Mouse (Mus musculus): ENCODE measurements at regions not wholly inside any gene's neighbourhood (a gene's known extent, or its start where the extent isn't known, plus 50 kb on each side); places are given as distances from the start of the nearest gene placed in this dataset.
A peak's percentile ranks its signal among the peaks of the same experiment; 100 is the strongest.

DNA sequence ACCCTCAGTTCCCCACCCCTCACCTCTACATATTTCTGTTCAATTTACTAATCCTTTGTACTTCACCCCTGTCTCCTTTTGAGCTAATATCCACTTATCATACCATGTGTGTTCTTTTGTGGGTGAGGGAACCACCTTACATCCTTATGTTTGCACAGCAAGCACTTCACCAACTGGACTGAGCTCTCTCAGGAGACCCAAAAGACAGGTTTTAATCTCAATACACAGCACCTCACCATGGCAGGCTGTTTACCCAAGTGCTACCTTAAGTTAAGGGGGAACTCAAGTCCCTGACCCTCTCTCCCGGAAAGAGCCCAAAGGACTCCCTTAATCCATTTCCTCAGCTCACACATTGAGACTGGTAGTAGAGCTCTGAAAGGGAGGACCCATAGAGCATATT is 62.3 kb upstream of the Agr3 start:
- DNase-seq (ENCODE audit: low spot score in 2 of 2), result no peak

GRCm38 (mm10) chr12:35853159-35853558 is 72.3 kb upstream of the Agr3 start:
- peak; percentile 20 to 46 for DNase-seq (ENCODE audit: low spot score in 2 of 2)

DNA sequence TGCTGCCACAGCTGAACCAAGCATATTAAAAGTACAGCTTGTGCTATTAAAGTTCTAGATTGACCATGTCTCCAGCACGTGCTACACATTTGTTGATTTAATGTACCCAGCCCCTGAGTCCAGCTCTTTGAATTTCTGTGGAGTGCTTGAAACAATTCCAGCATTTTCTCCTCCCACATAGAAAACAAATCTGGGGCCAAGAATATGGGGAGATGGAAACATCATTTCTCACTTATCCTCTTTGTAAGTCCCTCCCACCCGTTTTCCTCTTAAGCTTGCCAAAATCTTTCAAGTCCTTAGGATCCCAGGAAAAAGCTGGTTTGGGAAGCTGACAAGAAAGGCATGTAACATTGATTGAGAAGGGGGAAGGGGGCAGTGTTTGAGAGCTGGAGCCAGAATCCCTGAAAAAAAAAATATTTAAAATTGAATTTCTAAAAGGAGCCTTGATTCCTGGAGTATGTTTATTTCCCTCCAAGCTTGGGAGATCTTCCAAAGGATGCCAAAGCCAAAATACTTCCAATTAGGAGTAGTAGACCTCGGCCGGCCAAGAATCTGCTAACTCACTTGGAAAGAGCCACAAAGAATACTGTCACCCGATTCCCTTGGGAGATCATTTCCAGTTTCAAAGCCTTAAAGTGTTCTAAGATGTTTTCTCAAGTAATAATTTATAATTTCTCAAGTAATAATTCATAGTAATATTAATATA is 78.4 kb upstream of the Agr3 start:
- peak; percentile 9 to 10 for DNase-seq (ENCODE audit: low spot score in 2 of 2)

DNA sequence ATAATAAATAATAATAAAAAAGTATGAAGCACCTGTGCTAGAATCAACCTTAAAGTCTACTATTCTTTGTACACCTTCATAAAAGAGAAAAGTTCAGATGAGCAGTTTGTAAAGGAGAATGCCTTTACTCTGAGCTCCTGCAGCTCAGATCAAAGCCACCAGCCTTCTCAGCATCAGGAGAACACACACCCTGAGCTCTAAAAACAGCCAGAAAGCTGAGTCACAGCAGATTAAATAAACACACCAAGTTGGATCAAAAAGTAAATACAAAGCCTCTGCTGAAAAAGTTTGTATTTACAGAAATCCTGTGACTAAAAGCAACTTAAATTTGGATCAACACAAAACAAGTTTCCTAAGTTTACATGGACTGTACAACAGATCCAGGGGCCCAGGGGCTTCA is 88.5 kb upstream of the Agr3 start:
- DNase-seq (ENCODE audit: low spot score in 2 of 2), result no peak

- no peak for DNase-seq (ENCODE audit: low spot score in 2 of 2)
These were observed 92.1 kb upstream of the Agr3 start for GRCm38 (mm10) chr12:35833285-35833684.

DNA sequence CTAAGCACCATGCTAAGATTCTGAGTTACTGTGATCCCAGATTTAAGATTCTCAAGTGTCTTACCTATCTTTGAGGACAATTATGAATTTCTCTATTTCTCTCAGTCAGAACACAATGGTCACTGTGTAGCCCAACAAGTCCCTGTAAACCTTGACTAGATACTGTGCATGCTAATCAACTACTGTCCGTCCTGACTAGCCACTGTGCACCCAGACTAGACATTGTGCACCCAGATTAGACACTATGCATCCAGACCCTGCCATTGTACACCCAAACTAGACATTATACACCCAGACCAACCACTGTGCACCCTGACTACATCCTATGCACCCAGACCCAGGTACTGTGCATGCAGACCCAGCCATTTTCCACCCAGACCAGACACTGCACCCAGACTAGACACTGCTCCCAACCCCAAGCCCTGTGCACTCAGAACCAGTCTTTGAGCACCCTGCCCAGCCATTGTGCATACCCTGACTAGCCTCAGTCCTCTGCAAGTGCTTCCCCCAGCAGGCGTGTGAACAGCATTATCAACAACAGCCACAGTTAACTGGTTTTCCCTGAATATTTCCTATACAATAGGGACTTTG is 93.4 kb upstream of the Agr3 start:
- no peak for DNase-seq (ENCODE audit: low spot score in 2 of 2)

- DNase-seq (ENCODE audit: low spot score in 2 of 2), result peak; percentile 9 to 26
These were observed 94.2 kb upstream of the Agr3 start for GRCm38 (mm10) chr12:35831268-35831667.

DNA sequence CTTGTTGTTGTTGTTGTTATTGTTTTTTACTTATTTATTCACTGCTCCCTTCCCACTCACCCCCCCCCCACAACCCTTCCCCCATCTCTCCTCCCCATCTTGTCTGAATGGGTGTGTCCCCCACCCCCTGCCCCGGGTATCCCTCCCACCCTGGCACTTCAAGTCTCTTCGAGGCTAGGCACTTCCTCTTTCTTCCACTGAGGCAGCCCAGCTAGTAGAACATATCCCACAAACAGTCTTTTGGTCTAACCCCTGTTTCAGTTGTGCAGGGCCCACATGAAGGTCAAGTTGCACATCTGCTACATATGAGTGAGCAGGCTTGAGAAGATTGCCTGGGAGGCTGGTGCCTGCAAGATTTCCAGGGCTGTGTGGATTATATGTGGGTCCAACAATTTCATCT is 97.6 kb upstream of the Agr3 start:
- DNase-seq (ENCODE audit: low spot score in 2 of 2), result no peak

- DNase-seq (ENCODE audit: low spot score in 2 of 2), result no peak
These were observed 98.4 kb upstream of the Agr3 start for GRCm38 (mm10) chr12:35826990-35827389.

DNA sequence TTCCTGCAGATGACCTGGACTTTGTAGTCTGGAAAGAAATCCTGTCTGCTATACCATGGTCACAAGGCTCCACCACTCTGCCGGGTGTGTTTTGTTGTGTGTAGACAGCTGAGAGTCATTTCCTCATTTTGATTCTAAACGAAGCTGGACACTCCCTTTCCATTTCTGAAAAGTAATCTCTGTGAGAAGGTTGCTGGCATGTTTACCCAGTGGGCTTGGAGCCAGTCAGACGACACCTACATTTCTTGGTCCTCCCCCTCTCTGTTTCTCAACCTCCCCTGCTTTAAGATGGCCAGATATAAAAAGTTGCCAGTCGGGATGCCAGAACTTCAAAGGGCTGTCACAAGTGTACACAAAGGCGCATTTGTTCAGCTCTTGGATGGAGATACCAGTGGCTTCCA is 100.8 kb upstream of the Agr3 start:
- no peak for DNase-seq (ENCODE audit: low spot score in 2 of 2)

DNA sequence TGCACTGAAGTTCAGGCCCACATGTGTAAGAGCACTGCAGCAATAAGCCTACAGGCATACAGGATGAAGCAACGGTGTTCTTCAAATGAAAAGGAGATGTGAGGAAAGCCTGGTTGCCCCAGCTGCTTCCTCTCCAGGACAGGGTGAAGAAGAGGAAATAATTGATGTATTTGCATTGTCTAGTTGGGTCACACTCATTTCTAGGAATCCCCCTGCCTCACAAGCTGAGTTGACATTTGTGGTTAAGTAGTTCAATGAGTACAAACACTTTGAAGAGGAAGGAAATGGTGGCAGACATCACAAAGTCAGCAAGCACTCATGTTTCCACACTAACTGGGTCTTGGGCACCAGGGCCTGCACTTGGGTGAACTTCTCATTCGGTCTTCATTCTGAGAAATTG is 126.2 kb upstream of the Agr3 start:
- no peak for DNase-seq (ENCODE audit: low spot score in 2 of 2)

DNA sequence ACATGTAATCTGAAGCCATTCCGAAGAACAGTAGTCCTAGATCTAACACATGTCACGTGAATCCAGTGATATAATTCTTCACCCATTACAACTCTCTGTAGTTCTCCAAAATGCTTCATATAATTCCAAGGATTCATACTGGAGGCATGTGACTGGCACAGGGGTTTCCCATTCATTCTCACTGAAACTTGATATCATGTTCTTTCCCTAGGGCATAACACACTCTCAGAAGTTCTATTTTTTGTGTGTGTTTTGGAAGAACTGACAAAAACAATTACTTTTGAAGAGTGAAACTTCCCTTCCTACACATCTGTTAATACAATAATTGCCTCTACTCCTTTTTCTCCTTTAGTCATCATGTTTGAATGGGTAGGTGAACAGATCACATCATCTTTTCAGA is 150.0 kb upstream of the Agr3 start:
- no peak for DNase-seq (ENCODE audit: low spot score in 2 of 2)

GRCm38 (mm10) chr12:35770387-35771024 is 154.9 kb upstream of the Agr3 start:
- DNase-seq (ENCODE audit: low spot score in 2 of 2), result no peak

- DNase-seq (ENCODE audit: low spot score in 2 of 2), result no peak
These were observed 166.5 kb upstream of the Agr3 start for GRCm38 (mm10) chr12:35758916-35759315.

- DNase-seq (ENCODE audit: low spot score in 2 of 2), result no peak
These were observed 170.3 kb upstream of the Agr3 start for GRCm38 (mm10) chr12:35755159-35755558.

DNA sequence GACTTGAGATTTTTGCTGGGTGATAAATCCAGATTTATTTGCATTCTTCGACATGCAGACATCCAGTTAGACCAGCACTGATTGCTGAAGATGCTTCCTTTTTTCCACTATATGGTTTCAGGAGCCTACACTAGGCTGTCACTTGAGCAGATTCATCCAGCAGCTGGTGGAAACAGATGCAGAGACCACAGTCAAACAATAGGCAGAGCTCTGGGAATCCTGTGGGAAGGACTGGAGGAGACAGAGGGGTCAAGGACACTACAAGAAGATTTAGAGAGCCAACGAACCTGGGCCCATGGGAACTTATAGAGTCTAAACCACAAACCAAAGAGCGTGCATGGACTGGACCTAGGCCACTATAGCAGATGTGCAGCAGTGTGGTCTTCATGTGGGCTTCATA is 177.4 kb upstream of the Agr3 start:
- no peak for DNase-seq (ENCODE audit: low spot score in 2 of 2)

DNA sequence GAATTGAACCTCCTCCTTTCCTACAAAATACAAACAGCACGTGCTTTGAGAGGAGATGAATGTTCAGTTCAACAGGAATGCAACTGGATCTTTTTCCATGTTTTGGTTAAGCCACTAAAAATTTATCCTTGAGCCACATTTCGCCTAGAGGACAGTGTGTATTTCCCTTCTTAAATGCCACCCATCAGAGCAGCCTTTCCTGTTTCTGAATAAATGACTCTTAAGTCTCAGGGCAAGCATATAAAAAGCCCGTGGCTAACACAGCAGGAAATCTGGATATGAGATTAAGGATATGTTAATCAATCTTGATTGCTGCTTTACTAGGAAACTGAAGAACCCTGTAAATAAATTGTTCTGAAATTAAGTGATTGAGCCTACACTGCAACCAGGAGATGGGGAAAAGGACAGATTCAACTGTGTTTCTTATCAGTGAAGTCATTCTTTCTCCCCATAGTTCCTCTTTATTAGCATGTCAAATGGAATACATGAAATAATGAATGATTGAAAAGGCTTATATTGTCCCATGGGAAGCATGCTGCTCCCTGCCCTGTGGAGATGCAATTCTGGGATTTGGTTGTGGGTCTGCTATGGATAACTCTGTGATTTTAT is 178.6 kb upstream of the Agr3 start:
- no peak for DNase-seq (ENCODE audit: low spot score in 2 of 2)

DNA sequence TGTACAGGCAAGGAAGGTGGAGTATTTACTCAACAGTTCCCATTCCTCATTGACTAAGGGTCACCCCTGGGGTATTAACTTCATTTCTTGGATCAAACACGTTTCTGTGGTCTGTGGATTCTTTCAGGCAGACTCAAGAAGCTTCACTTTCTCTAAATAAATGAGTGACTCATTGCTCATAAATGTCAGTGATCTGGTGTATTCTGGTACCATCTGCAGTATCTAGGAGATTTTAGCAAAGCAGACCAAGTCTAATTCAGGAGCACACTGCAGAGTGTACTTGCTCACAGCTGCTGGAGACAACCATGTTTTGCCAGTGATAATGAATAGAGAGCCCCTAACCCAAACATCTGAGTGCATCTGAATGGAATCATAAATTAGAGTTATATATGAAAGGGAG is 182.7 kb upstream of the Agr3 start:
- DNase-seq (ENCODE audit: low spot score in 2 of 2), result no peak

DNA sequence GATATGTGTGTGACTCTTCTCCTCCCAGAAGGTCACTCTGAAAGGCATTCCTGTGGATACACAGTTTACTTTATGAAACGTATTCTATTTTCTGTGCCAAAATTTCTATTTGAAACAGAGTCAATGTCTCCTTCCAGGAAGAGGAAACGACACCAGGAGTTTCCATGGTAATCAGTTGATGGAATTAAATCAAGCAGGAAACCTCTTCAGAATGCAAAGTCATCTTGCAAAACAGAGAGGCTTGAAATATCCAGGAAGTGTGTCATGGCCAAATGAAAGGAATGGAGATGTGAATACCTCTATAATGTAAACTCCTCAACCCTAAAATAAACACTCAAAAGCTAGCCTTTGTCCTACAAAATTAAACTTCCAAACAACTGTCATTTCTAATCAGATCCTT is 189.0 kb upstream of the Agr3 start:
- no peak for DNase-seq (ENCODE audit: low spot score in 2 of 2)

GRCm38 (mm10) chr12:35735002-35735401 is 190.4 kb upstream of the Agr3 start:
- DNase-seq (ENCODE audit: low spot score in 2 of 2), result no peak

DNA sequence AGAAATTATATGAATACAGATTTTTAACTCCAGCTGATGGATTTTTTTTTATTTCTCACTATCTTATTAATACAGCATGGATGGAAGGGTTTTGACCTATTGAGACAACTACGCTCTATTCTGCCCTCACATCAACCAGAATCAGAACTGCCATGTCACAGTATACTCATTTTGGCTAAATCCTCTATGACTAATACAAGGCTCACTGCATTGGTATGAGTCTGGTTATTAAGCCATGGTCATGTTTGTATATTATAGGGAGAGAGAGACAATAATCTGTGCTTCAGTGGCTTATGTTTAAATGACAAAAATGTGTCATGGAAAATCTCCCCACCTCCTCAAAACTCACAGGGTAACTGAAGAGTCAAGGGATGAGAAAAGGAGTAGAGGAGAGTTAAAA is 191.0 kb upstream of the Agr3 start:
- DNase-seq (ENCODE audit: low spot score in 2 of 2), result no peak

DNA sequence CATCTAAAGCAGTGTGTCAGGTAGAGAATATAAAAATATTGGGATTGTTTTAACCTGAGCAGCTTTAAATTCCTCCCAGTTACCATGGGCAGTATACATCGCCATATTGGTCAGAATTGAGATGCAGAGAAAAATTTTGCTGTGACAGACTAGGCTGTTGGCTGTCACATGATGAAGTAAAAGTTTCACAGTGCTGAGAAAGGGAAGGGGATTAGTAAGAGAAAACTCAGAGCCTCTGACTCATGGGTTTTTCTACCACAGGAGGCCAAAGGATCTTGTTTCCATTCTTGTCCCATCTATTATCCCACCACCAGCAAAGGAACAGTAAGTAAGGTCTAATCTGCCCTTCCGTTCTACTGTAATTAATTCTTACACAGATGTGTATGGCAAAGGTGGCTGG is 191.8 kb upstream of the Agr3 start:
- no peak for DNase-seq (ENCODE audit: low spot score in 2 of 2)
